Mouse (Mus musculus) G1E-ER4 (cell line): ENCODE measurements around the gene Rassf10. TPM values are rescaled to one million over a fixed set of nuclear protein-coding genes. Genes with fewer than 3 reads are reported as not detected.

ENCODE experiments used
- GATA1 ChIP-seq: IDR thresholded peaks from one replicate; pipeline ENCODE4 v1.8.0; 2012; ENCODE audit warnings: low read length, inconsistent platforms
- polyA plus RNA-seq: library from polyadenylated mRNA; stranded (reverse); fragments of >175 nt; gene quantifications from 2 replicates; pipeline ENCODE4 v1.2.3, GENCODE M21; 2012

Rassf10 gene
- polyA plus RNA-seq, result not detected in 2 replicates

DNA sequence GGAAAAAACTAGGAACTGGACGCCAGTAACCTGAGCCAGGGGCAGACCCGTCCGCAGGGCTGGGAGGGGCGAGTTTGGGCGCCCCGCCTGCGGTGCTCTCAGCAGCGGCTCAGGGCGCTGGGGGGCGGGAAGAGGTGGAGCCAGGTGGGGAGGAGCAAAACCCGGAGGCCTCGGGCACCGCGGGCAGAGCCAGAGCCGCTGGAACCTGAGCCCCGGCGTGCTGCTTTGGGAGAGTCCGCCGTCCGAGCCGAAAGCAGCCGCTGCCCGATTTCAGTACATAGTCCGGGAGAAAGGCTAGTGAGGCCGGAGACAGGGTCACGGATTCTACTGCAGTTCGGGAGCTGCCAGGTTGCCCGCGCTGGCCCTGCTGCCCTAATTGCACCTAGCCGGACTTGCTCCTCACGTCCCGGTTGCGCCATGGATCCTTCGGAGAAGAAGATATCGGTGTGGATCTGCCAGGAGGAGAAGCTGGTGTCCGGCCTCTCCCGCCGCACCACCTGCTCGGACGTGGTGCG lies at the start of gene Rassf10:
Gene Rassf10 (plus strand): TSS at position 186 of the 515 bp plus-strand sequence.
- TF ChIP-seq GATA1, result no peak

DNA sequence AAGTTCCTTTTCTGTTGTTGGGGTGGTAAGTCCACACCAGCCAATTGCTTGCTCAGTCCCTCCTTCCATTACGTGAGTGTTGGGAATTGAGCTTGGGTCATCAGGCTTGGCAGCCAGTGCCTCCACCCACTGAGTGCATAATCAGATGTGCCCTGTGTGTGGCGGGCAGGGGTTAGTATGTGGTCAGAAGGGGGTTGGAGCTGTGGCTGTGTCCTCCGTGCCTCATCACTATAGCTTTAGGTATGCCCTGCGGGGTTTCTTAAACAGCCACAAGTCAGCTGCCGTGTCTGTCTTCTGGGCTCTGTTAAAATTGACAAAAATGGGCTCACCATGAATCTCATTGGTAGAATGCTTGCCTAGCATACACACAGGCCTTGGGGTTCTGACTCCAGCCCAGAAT lies 46.9 kb upstream of the Rassf10 start:
- TF ChIP-seq GATA1, result no peak

DNA sequence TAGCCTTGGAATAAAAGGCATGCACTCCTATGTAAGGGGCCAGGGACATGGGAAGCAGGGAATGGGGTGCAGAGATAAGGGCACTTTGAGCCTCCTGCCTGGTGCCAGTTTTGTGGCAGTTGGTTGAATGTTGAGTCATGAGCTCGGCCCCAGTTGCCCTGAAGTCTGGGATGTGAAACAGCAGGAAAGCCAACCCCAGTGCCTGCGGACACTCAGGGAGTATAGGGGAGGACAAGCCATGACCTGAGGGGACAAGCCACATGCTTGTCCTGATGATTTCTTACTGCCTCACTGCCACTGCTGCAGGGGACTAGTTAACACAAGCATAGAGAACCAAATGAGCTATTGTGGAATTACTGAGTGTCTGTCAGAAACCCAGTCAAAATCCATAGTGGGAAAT lies 46.3 kb upstream of the Rassf10 start:
- no peak for TF ChIP-seq GATA1

DNA sequence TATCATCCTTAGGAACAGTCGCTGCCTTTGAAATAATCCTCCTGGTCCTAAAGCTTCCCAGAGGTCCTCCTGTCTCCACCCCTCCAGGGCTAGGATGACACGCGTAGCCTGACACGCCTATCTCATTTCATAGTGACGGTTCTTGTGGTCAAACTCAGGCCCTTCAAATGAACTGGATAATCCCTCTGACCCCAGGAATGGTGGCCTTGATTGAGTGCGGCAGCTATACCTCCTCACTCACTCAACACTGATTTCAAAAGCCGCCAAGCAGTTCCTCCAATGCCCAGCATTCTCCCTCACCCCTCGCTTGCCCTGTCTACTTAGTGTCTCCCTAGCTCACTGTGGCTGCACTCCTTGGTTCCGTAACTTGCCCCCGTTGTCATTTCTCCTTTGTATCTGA lies 44.6 kb upstream of the Rassf10 start:
- no peak for TF ChIP-seq GATA1

DNA sequence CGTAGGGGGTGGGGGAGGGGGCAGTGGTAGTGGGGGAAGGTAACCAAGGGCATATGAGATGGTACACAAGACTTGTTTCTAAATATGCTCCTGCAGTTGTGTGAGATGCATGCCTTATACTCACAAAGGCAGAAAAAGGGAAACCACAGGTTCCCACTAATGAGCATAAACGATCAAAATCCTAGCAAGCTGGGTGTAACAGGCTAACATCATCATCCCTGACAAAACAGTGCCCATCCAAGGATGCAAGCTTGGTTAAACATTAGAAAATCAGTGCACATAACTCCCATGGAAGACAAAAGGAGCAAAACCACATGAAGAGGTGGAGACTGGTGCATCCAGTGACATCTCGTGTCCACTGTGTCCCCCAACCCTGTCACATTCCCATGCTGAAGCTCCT lies 40.8 kb upstream of the Rassf10 start:
- TF ChIP-seq GATA1, result no peak

DNA sequence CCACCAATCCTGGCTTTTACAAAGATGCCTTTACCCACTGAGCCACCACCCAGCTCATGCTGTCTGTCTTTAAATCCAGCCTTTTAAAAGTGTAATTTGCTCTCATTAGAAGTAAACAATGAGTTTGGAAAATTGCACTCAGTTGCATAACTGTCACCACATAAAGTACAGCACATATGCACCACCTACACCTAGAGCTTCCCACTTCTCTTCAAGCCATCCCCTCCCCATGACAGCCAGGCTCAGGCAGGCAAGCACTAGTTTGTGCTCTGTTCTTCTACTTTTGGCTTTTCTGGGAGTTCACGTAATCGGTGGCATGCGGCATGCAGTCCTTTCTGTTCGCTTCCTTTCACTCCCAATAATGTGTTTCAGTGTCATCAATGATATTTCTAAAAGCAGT lies 38.2 kb upstream of the Rassf10 start:
- TF ChIP-seq GATA1, result no peak

DNA sequence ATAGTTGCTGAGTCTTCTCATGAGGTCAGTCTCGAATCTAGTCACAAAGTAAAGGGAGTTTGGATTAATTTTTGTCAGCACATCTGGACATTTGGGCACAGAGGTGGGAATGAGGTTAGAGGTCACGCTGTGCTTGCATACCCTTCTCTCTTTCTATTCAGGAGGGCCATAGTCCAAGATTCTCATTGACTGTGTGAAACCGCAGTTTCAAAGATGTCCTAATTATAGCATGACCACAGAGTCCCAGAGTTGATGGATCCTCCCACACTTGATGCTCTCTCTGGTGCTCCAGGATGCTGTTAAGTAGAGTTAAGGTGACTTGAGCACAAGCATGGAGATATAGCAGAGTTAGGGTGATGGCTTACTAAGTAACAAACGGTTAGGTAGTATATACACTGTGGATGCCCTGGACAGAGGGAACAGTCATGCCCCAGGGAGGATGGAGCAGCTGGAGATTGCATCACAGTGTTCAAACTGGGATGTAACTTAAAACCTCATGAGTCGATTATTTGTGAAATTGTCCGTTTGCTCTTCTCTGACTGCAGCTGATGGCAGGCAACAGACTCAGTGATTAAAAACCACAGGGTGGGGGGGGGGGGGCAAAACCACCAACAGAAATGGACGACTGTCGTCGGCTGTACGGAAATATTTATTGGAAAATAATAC lies 36.0 kb upstream of the Rassf10 start:
- TF ChIP-seq GATA1, result no peak

DNA sequence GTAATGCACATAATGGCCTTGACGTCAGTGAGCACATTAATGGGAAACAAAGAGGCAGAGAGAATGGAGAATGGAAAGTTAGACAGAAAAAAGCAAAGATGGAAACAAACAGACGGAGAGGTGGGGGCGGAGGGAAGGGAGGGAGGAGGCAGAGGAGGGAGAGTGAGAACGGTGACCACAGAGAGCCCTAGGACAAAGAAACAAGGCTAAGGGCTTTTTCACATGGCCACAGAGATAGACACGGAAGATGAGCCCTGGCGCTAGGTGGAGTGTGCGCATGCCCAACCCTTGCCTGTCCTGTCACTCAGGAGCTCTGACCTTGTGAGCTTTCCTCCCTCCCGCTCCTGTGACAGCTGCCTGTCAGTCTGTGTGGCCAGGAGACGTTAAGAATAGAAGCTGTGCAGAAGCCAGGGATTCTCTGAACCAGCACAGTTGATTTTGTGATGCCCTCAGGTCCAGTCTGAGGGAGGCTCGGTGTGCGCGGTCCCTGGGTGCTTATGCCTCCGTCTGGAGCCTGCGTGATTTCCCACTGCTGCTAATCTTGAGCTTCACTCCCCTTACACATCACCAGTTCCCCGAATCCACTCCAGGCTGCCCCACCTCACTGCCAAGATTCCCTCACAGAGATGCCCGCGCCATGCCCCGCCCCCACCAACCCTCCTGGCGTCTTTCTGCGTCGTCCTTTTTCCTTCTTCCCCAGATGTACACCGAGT lies 35.3 kb upstream of the Rassf10 start:
- no peak for TF ChIP-seq GATA1

DNA sequence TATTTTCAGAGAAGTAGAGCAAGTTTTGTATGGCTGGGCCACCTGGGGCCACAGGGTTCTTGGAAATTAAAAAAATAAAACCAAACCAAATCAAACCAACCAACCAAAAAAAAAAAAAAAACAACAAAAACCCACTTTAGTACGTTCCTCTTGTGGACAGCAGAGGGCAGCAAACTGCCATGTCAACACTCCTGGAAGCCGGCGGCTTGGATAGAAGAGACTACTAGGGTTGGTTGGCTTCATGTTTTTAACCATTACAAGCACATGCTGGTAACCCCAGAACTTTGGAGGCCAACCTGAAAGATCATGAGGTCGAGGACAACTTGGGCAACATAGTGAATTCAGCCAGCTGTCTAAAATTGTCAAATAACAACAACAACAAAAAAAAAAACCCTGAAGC lies 33.9 kb upstream of the Rassf10 start:
- TF ChIP-seq GATA1, result no peak

DNA sequence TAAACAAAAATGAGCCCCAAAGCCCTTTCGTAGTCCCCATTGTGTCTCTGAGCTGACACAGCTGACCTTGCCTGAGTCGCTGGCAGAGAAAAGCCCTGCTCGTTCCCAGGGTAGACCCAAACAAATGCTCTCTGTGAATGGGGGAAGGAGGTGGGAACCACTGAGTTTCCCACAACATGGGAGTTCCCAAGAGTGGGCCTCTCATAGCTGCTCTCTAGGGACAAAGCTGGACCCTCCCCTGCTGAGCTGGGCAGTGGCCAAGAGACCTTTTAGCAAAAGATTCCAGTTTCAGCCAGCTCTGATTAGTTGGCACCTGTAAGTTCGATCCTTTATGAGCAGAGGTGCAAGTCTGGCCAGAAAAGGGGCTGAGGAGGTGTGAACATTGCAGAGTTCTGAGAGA lies 31.0 kb upstream of the Rassf10 start:
- TF ChIP-seq GATA1, result no peak

DNA sequence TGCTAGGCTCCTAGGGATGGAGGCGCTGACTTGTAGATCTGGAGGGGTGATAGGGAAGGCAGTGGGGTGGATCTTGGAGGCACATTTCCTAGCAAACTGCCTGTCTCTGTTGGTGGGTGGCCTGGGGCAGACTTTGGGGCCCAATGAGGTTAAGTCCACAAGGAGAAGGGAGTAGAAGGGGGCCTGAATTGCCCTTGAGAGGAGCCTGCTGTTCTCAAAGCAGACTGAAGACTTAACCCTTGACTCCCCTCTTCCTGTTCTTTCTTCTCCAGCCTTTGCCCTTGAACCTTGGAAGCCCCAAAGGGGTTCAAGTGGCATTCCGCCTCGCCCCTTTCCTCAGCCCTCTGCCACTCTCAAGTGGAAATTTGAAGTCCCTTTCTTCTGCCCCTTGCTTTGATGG lies 30.1 kb upstream of the Rassf10 start:
- no peak for TF ChIP-seq GATA1

DNA sequence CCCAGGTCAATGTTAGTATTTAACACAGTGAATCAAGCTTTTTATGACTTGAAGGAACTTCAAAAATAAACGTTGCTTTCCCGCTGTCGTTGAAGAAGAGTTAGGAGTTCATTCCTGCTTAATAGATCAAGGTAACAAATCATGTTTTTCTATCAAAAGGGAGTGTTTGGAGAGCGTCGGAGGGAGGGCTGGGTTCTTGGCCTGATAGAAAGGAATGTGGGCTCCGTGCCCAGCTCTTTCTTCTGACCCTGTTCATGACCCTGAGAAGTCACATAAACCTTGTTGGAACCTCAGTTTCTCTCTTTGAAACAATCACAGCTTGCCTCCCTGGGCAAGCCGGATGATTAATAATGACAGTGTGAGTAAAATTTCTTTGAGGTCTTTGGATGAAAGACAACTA lies 23.1 kb upstream of the Rassf10 start:
- no peak for TF ChIP-seq GATA1

DNA sequence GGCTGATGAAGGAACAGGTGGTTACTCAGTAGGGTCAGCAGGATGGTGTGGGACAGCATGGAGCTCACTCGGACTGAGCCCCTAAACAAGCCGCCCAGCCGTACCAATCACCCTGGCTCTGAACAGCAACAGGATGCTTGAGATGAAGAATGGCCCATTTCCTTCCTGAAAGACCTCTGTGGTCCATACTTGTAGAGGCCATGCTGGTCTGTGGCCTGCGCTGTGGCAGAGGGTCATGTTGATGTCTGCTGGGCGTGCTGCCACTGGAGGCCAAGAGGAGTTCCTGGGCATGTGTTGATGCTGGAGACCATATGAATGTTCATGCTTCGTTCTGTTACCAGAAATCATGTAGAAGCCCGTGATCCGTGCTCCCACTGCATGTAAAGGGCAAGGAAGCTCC lies 16.7 kb upstream of the Rassf10 start:
- no peak for TF ChIP-seq GATA1

DNA sequence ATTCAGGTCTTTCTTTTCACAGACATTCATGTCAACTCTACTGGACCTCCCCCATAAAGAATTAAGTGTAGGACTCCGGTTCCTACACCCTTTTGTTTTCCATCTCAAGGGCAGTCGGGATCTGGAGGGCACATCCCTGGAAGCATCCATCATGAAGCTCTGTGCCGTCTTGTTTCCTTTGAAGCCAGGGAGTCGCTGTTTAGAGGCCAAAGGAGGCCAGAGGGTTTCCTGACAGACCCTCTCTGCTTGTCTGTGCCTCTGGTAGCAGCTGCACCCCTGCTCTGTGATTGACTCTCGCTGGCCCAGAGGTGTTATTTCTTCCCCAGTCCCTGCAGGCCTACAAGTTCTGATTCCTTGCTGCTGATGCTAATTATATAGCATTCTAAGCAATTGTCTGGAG lies 14.8 kb upstream of the Rassf10 start:
- TF ChIP-seq GATA1, result no peak

DNA sequence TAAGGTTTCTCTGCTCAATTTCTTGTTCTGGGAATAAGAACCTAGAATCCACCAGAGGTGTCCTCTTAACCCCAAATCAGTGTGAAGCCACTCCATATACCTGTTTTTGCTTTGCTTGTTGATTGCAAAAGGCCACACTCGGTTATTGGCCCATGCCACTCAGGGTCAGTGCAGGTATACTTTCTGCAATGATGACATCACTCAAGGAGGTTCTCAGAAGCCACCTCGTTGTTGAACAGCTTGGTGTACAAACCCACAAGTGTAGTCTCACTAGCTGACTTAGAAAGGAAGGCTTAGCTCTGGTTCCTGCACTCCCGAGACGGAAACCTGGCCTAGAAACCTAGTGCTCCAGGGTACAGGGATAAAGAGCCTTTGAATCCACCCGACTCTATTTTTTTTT lies 11.2 kb upstream of the Rassf10 start:
- TF ChIP-seq GATA1, result no peak

DNA sequence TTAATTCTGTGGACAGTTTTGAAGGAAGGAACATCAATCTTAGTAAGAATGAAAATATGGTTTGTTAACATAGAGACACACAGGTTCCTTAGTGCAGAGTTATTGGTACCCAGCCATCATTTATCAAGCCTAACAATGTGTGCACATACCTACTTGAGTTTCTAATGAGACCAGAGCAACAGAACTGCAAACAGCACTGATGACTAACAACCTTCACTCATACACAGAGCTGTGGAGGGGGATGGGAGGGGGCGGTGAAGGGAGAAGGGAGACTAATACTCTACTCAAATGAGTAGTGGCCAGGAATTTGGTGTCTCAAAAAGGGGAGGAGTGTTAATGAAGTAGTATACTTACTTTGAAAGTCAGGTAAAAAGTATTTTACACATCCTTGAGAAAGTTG lies 10.7 kb upstream of the Rassf10 start:
- TF ChIP-seq GATA1, result no peak

DNA sequence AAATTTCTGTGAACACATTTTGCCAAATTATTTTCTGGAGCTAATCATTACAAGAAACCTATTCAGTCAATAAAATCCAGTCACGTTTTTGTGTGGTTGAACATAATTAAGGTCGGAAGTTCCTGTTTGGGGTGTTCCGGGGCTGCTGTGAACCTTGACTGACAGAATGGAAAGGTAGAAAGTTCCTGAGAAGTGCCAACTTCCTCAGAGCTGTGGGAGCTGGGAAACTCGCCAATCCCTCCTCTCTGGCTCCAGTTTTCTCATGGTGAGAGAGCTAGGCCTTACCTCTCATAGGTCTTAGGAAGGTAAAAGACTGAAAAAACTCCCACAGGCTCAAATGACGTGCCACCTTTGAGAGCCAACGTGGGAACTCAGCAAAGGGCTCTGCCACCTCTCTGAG lies 7.1 kb upstream of the Rassf10 start:
- TF ChIP-seq GATA1, result no peak
